Mouse (Mus musculus) heart, postnatal 0 days (tissue): ENCODE measurements at regions not wholly inside any gene's neighbourhood (a gene's known extent, or its start where the extent isn't known, plus 50 kb on each side); places are given as distances from the start of the nearest gene placed in this dataset.

Experiments used
- CTCF ChIP-seq: IDR thresholded peaks from 2 replicates; pipeline ENCODE4 v1.5.1; 2016; ENCODE audit warnings: antibody characterized with exemption, control low read depth, low read depth
- EP300 ChIP-seq: IDR thresholded peaks from 2 replicates; pipeline ENCODE4 v1.6.1; 2016; ENCODE audit warnings: antibody characterized with exemption, low read depth

- TF ChIP-seq CTCF (no peak), EP300 (no peak)
Measured at GRCm38 (mm10) chr4:39660538-39660937, 210.4 kb downstream of the 1700009N14Rik start.
